Mouse (Mus musculus) hindbrain, embryonic 15.5 days (tissue): Measurements from ENCODE around the gene Wfdc16. TPM values are rescaled to one million over a fixed set of nuclear protein-coding genes. Genes with fewer than 3 reads are reported as not detected.
"Not testable (repeated sequence)": the region's sequence is repeated elsewhere in the genome, so short reads cannot be mapped to it uniquely, and the experiment has no call there.

Source experiments
- ATAC-seq: fragments of 200-750 bp; cut with Nextera tagmentation; 2 replicates; pipeline ENCODE4 v1.8.0; 2017; ENCODE audit warnings: low read depth, moderate number of reproducible peaks, moderate TSS enrichment; ENCODE audit not compliant: low FRiP score
- H3K27ac ChIP-seq: fragments of 300-500 bp; sonication (generic); replicated peaks from 2 replicates; pipeline ENCODE4 v1.5.1; 2015; ENCODE audit warnings: mild to moderate bottlenecking, inconsistent platforms
- H3K27me3 ChIP-seq: fragments of 300-500 bp; sonication (generic); 2 replicates; pipeline ENCODE4 v1.6.1; 2015; ENCODE audit warnings: control low read depth, inconsistent platforms
- H3K36me3 ChIP-seq: fragments of 300-500 bp; sonication (generic); 2 replicates; pipeline ENCODE4 v1.6.1; 2015; ENCODE audit warnings: control low read depth, inconsistent platforms
- H3K4me1 ChIP-seq: fragments of 300-500 bp; sonication (generic); replicated peaks from 2 replicates; pipeline ENCODE4 v1.6.1; 2015; ENCODE audit warnings: control low read depth, inconsistent platforms
- H3K4me2 ChIP-seq: fragments of 300-500 bp; sonication (generic); 2 replicates; pipeline ENCODE4 v1.6.1; 2015; ENCODE audit warnings: moderate library complexity, mild to moderate bottlenecking, inconsistent platforms
- H3K4me3 ChIP-seq: fragments of 300-500 bp; sonication (generic); 2 replicates; pipeline ENCODE4 v1.5.1; 2015; ENCODE audit warnings: mild to moderate bottlenecking, inconsistent platforms
- H3K9ac ChIP-seq: fragments of 300-500 bp; sonication (generic); 2 replicates; pipeline ENCODE4 v1.6.1; 2015; ENCODE audit warnings: inconsistent platforms
- H3K9me3 ChIP-seq: fragments of 300-500 bp; sonication (generic); 2 replicates; pipeline ENCODE4 v1.6.1; 2016; ENCODE audit warnings: control low read depth, inconsistent platforms
- WGBS: fragments of 180-500 bp; shearing (Covaris S2); methylation state at CpG from one replicate; pipeline ENCODE4 v1.1.7; 2015; 5-methylcytosine and 5-hydroxymethylcytosine counted together
- polyA plus RNA-seq: library from polyadenylated mRNA; unstranded; fragments of >200 nt; fragmentation: Nextera tagmentation; extraction: Ambion mirVana; gene quantifications from 2 replicates; pipeline ENCODE4 v1.2.1, GENCODE M21; 2015

Gene Wfdc16
- polyA plus RNA-seq, 1 experiment from 2014 or later, result not detected

GRCm38 (mm10) chr2:164641881-164642673 is 3.5 kb upstream of the Wfdc16 start:
- H3K36me3 ChIP-seq, result no peaks in the 10 kb centered on the region
- no peak overlapping the region for H3K4me2 ChIP-seq
- no peak overlapping the region for H3K27ac ChIP-seq
- no peak overlapping the region for H3K4me3 ChIP-seq
- no peaks in the 10 kb centered on the region for H3K4me1 ChIP-seq
- H3K9ac ChIP-seq, result no peak overlapping the region
- H3K27me3 ChIP-seq, result no peaks in the 10 kb centered on the region
- WGBS, result 72% methylated on average over 13 of the region's 13 CpGs
- no peaks in the 10 kb centered on the region for H3K9me3 ChIP-seq
- ATAC-seq, result no peak

- no peaks in the 10 kb centered on the region for H3K27me3 ChIP-seq
- no peak for ATAC-seq
- H3K36me3 ChIP-seq, result no peaks in the 10 kb centered on the region
- H3K4me1 ChIP-seq, result no peaks in the 10 kb centered on the region
- H3K9ac ChIP-seq, result no peak overlapping the region
- WGBS, result 75% methylated on average over 7 of the region's 7 CpGs
- no peak overlapping the region for H3K27ac ChIP-seq
- H3K4me3 ChIP-seq, result no peak overlapping the region
- no peaks in the 10 kb centered on the region for H3K9me3 ChIP-seq
- H3K4me2 ChIP-seq, result no peak overlapping the region
Measured at GRCm38 (mm10) chr2:164641129-164641528, 2.5 kb upstream of the Wfdc16 start.

- ATAC-seq, result no peak
- H3K36me3 ChIP-seq, result no peaks in the 10 kb centered on the region
- no peak overlapping the region for H3K4me2 ChIP-seq
- no peak overlapping the region for H3K27ac ChIP-seq
- WGBS, result 79% methylated on average over 9 of the region's 9 CpGs
- no peaks in the 10 kb centered on the region for H3K27me3 ChIP-seq
- H3K9ac ChIP-seq, result no peak overlapping the region
- H3K4me1 ChIP-seq, result no peaks in the 10 kb centered on the region
- H3K9me3 ChIP-seq, result no peaks in the 10 kb centered on the region
- no peak overlapping the region for H3K4me3 ChIP-seq
Measured at GRCm38 (mm10) chr2:164635266-164635665, 3.3 kb downstream of the Wfdc16 start.

- H3K4me3 ChIP-seq, result no peak overlapping the region
- no peak for ATAC-seq
- no peaks in the 10 kb centered on the region for H3K36me3 ChIP-seq
- H3K4me2 ChIP-seq, result no peak overlapping the region
- no peaks in the 10 kb centered on the region for H3K27me3 ChIP-seq
- WGBS, result 85% methylated on average over 4 of the region's 4 CpGs
- H3K9me3 ChIP-seq, result no peaks in the 10 kb centered on the region
- H3K9ac ChIP-seq, result no peak overlapping the region
- no peaks in the 10 kb centered on the region for H3K4me1 ChIP-seq
- H3K27ac ChIP-seq, result no peak overlapping the region
Measured at GRCm38 (mm10) chr2:164621775-164622174, 16.8 kb downstream of the Wfdc16 start.

GRCm38 (mm10) chr2:164619050-164619449 is 19.5 kb downstream of the Wfdc16 start:
- no peaks in the 10 kb centered on the region for H3K9me3 ChIP-seq
- no peak overlapping the region for H3K4me3 ChIP-seq
- H3K4me1 ChIP-seq, result no peaks in the 10 kb centered on the region
- ATAC-seq, result no peak
- no peaks in the 10 kb centered on the region for H3K27me3 ChIP-seq
- WGBS, result 82% methylated on average over 5 of the region's 5 CpGs
- no peak overlapping the region for H3K4me2 ChIP-seq
- H3K36me3 ChIP-seq, result no peaks in the 10 kb centered on the region
- H3K9ac ChIP-seq, result no peak overlapping the region
- H3K27ac ChIP-seq, result no peak overlapping the region

GRCm38 (mm10) chr2:164615386-164615785 is 23.2 kb downstream of the Wfdc16 start:
- Histone ChIP-seq H3K9me3 (no peaks in the 10 kb centered on the region), H3K4me2 (no peak overlapping the region), H3K27ac (no peak overlapping the region), H3K36me3 (no peaks in the 10 kb centered on the region), H3K27me3 (no peaks in the 10 kb centered on the region), H3K4me1 (no peaks in the 10 kb centered on the region), H3K4me3 (no peak overlapping the region), H3K9ac (no peak overlapping the region)
- ATAC-seq, result no peak
- 95% methylated on average over 3 of the region's 3 CpGs for WGBS

GRCm38 (mm10) chr2:164613471-164613870 is 25.1 kb downstream of the Wfdc16 start, which contains the start of the genes Wfdc6b and Wfdc8:
Gene Wfdc6b, plus strand, starts transcription at chr2:164613522.
Gene Wfdc8, minus strand, starts transcription at chr2:164613626.
- H3K36me3 ChIP-seq, H3K4me3 ChIP-seq, H3K27ac ChIP-seq, H3K9ac ChIP-seq, H3K4me1 ChIP-seq, H3K4me2 ChIP-seq, H3K9me3 ChIP-seq, ATAC-seq, H3K27me3 ChIP-seq: not testable (repeated sequence)
- 48% methylated on average over 8 of the region's 8 CpGs for WGBS

- no peak overlapping the region for H3K4me2 ChIP-seq
- no peaks in the 10 kb centered on the region for H3K27me3 ChIP-seq
- H3K9me3 ChIP-seq, result no peaks in the 10 kb centered on the region
- no peaks in the 10 kb centered on the region for H3K4me1 ChIP-seq
- no peak overlapping the region for H3K9ac ChIP-seq
- H3K27ac ChIP-seq, result no peak overlapping the region
- ATAC-seq, result no peak
- WGBS, result 72% methylated on average over 6 of the region's 6 CpGs
- no peaks in the 10 kb centered on the region for H3K36me3 ChIP-seq
- H3K4me3 ChIP-seq, result no peak overlapping the region
Measured at GRCm38 (mm10) chr2:164608781-164609180, 29.8 kb downstream of the Wfdc16 start.

- Histone ChIP-seq H3K36me3 (no peaks in the 10 kb centered on the region), H3K4me2 (no peak overlapping the region), H3K27ac (no peak overlapping the region), H3K9me3 (no peaks in the 10 kb centered on the region), H3K27me3 (no peaks in the 10 kb centered on the region), H3K9ac (no peak overlapping the region), H3K4me3 (no peak overlapping the region), H3K4me1 (no peaks in the 10 kb centered on the region)
- no peak for ATAC-seq
- 93% methylated on average over 8 of the region's 8 CpGs for WGBS
Measured at GRCm38 (mm10) chr2:164604411-164604810, 34.2 kb downstream of the Wfdc16 start.

GRCm38 (mm10) chr2:164603482-164603881 is 35.1 kb downstream of the Wfdc16 start:
- WGBS, result 95% methylated on average over 3 of the region's 3 CpGs
- ATAC-seq, result no peak

GRCm38 (mm10) chr2:164600179-164600578 is 38.4 kb downstream of the Wfdc16 start:
- Histone ChIP-seq H3K4me2 (no peak overlapping the region), H3K27me3 (no peaks in the 10 kb centered on the region), H3K4me1 (no peaks in the 10 kb centered on the region), H3K4me3 (no peak overlapping the region), H3K9me3 (no peaks in the 10 kb centered on the region), H3K27ac (no peak overlapping the region), H3K36me3 (no peaks in the 10 kb centered on the region), H3K9ac (no peak overlapping the region)
- 72% methylated on average over 3 of the region's 3 CpGs for WGBS
- ATAC-seq, result no peak

More at GRCm38 (mm10) chr2:164603482-164603881, 35.1 kb downstream of the Wfdc16 start:
- H3K4me1 ChIP-seq, result no peaks in the 10 kb centered on the region
- H3K27ac ChIP-seq, result no peak overlapping the region
- no peak overlapping the region for H3K4me3 ChIP-seq
- H3K4me2 ChIP-seq, result no peak overlapping the region
- H3K9me3 ChIP-seq, result no peaks in the 10 kb centered on the region
- H3K27me3 ChIP-seq, result no peaks in the 10 kb centered on the region
- no peaks in the 10 kb centered on the region for H3K36me3 ChIP-seq
- H3K9ac ChIP-seq, result no peak overlapping the region

GRCm38 (mm10) chr2:164593494-164593893 is 45.1 kb downstream of the Wfdc16 start, which contains the start of gene Eppin:
Gene Eppin, minus strand, starts transcription at chr2:164593594.
- H3K27me3 ChIP-seq, result peaks cover 2% of the 10 kb centered on the region; the same call in 1 of the 2 replicates
- no peak within 1 kb of the TSS for H3K4me2 ChIP-seq
- no peaks in the 10 kb centered on the region for H3K9me3 ChIP-seq
- H3K36me3 ChIP-seq, result no peaks in the 10 kb centered on the region
- no peak within 1 kb of the TSS for H3K4me3 ChIP-seq
- H3K9ac ChIP-seq, result no peak within 1 kb of the TSS
- 80% methylated on average over 4 of the region's 4 CpGs for WGBS
- no peak within 1 kb of the TSS for H3K27ac ChIP-seq
- no peak for ATAC-seq
- H3K4me1 ChIP-seq, result no peaks in the 10 kb centered on the region
